Mouse (Mus musculus) lung, adult 18-20 months (tissue): ENCODE measurements around the gene Xlr5c.
"Not testable (repeated sequence)": the region's sequence is repeated elsewhere in the genome, so short reads cannot be mapped to it uniquely, and the experiment has no call there.

Experiments used
- DNase-seq, 2 experiments: peaks; one replicate each; pipeline ENCODE4 v3.0.0; 2022; ENCODE audit warnings: mixed read lengths in 2 of 2

The Xlr5c gene

GRCm38 (mm10) chrX:73292876-73293275 lies at the start of gene Xlr5c, which contains the start of gene Xlr5a:
TSS of gene Xlr5c (minus strand) at chrX:73292976.
TSS of gene Xlr5a (minus strand) at chrX:73292976.
- not testable (repeated sequence) for DNase-seq

DNA sequence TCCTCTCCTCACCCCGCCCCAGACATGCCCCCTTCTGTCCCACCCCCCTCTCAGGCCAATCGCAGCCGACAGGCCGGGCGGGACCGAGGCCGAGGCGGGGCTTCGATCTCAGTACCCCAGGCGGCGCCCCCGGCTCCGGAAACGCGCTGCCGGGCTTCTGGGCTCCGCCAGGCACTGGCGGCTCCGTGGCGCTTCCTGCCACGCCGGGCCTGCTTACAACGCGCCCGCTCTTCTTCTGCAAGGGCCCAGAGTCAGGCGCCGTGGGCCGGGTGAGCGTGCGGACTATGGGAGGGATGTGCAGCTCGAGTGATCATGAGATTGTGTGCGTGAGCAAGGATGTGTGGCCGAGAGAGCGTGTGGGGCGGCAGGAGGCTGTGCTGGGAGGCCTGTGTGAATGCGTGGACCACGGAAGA lies 49.7 kb upstream of the Xlr5c start, which contains the start of gene Zfp275:
Zfp275 (plus strand) TSS at position 139 of the 413 bp plus-strand sequence.
- DNase-seq: peak; percentile 80 to 84

GRCm38 (mm10) chrX:73342068-73342467 lies 49.3 kb upstream of the Xlr5c start:
- DNase-seq: no peak

DNA sequence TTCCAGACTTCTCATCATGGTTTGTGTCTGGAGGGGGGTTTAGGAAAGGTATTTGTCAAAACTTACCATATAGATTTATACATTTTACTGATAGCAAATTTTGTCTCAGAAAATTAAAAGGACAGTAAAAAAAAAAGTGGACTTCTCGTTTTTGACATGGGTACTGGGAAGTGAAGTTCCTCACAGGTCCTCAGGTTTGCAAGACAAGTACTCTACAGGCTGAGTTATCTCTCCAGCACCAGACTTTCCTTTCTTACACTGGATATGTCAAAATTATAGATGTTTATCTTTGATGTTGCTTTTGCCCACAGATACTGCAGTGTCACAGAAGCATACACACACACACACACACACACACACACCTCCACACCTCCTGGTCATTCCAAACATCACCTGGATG lies 48.7 kb upstream of the Xlr5c start:
- no peak for DNase-seq

DNA sequence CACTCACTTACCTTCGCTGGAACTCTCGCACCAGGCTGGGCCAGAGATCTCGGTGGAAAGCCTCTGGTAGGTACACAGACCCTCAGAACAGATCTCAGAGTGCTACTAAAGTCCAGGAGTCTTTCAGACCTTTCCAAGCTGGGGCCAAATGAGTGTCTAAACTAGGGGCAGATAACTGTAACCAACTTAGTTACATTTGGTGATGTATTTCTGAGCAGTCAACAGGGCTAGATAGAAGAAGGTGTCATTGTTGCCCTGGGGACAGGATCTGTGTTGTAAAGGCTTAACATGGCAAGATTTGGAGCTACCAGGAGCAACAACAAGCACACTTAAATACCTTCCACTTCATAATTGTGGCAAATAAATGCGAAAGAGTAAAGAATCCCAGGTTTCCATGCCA lies 44.0 kb upstream of the Xlr5c start, which contains the start of gene Gm45015:
Gm45015 (minus strand) TSS at position 101 of the 400 bp plus-strand sequence.
- no peak for DNase-seq

GRCm38 (mm10) chrX:73333548-73333947 lies 40.8 kb upstream of the Xlr5c start:
- DNase-seq: no peak

DNA sequence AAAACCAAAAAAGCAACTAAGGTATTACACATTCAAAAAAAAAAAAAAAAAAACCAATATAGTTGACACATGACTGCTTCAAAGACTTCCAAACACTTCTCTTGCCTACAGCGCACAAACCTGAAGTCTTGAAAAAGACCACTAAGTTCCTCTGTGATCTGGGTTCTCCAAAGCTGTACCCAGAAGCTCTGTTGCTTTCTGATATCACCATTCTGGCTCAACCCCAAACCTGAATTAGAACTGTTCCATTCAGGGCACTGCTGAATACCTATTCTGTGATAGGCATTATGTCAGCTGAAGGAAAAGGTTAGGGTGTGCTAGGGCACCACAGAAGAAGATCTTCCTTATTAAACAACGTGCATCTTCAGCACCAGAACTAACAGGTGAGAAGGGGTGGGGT lies 34.4 kb upstream of the Xlr5c start:
- DNase-seq: no peak

GRCm38 (mm10) chrX:73321029-73321428 lies 28.3 kb upstream of the Xlr5c start:
- no peak for DNase-seq

- DNase-seq: peak in 1 of 2 experiments; percentile 21
These were observed 19.7 kb upstream of the Xlr5c start for GRCm38 (mm10) chrX:73312522-73312921.

- not testable (repeated sequence) for DNase-seq
These were observed 3.0 kb upstream of the Xlr5c start for GRCm38 (mm10) chrX:73295745-73296144.

- DNase-seq: not testable (repeated sequence)
These were observed 27.5 kb downstream of the Xlr5c start, which contains the start of gene Xlr3c for GRCm38 (mm10) chrX:73265270-73265669. TSS of gene Xlr3c (minus strand) at chrX:73265390.

DNA sequence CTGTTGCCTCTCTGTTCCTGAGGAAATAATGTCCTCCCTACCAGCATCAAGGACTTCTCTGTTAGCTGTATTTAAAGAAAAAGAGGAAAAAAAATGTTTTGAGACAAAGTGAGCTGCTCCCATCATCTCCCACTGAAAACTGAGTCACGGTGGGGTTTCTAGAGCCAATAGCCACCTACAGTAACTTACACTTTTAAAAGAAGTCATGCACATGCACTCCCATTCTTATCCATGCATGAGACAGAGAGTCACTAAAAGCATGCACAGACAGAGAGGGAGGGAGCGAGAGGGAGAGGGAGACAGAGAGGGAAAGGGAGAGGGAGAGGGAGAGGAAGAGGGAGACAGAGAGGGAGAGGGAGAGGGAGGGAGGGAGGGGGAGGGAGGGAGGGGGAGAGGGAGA lies 30.3 kb downstream of the Xlr5c start:
- not testable (repeated sequence) for DNase-seq

DNA sequence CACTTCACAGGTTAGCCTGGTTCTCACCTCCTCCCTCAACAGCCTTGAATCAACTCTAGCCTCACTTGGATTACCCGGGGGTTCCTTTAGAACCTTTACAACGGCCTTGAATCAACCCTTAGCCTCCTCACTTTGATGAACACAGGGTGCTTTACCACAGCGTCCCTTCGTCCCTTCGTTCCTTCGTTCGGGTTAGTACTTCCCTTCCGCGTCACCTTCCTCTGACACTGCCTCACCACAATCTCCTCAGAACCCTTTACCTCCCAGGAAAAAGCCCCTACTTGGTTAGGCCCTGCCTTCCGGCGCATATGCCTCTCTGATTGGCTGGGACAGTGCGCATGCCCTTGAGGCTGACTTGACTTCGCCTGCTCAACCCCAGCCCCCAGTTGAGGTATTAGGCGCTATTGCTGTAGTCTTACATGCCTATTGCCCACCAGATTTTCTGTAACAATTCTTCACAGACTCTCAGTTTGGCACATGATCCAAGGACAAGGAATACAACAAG lies 49.9 kb downstream of the Xlr5c start, which contains the start of gene Xlr4c:
Xlr4c (minus strand) TSS at position 310 of the 505 bp plus-strand sequence.
- DNase-seq: not testable (repeated sequence)
